Comparison of ENCODE assay signal across 1 mouse cellular context in the genomic region with DNA sequence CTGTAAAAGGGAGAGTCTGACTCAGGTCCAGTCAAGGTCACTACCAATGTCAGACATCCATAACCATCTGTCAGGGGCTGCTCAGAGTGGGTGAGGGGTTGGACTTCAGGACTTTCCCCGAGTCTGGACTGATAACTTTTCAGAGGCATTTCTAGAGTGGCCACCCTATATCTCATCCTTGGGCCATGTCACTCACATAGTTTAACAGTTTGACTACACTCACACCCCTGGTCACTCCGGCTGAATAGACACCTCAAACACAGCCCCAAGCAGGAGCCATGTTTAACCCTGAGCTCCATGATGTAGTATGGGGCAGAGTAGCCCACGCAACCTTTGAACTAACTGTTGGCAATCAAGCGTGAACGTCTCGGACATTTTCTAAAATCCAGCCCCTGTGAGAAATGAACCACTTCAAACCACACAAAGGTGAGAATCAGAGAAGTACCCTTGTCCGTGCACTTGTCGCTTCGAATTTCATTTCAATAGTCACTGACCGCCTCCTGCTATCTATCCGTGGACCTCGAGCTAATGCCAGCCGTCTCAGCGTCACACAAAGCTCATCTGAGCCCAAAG.
TF ChIP-seq lines count a peak whose summit lies in the region.

No protein-coding gene starts in this region.

TF ChIP-seq in MEL, 35 proteins besides CTCF, POLR2A, EP300 and RAD21:
- TF ChIP-seq TAL1 (IDR thresholded peaks at IDR 0.05; ENCODE audit: low read length) (no peak), MEF2A (IDR thresholded peaks at IDR 0.05; ENCODE audit: extremely low read depth, insufficient replicate concordance, low read depth, low read length, poor library complexity, severe bottlenecking) (no peak), TCF12 (IDR thresholded peaks at IDR 0.05; ENCODE audit: low read depth, low read length) (no peak), MYC (IDR thresholded peaks at IDR 0.05; ENCODE audit: low read depth, low read length) (no peak), RCOR1 (IDR thresholded peaks at IDR 0.05; ENCODE audit: low read depth, low read length) (no peak), JUND (IDR thresholded peaks at IDR 0.05; ENCODE audit: low read depth, low read length) (no peak), HCFC1 (IDR thresholded peaks at IDR 0.05; ENCODE audit: low read depth, low read length) (no peak), POLR2AphosphoS5 (IDR thresholded peaks at IDR 0.05; ENCODE audit: borderline replicate concordance, low read depth, low read length) (no peak), MAZ (IDR thresholded peaks at IDR 0.05; ENCODE audit: low read depth, low read length) (no peak), KAT2A (conservative IDR thresholded peaks at IDR 0.05; ENCODE audit: low read depth, low read length) (no peak), ELF1 (IDR thresholded peaks at IDR 0.05; ENCODE audit: low read depth, low read length) (no peak), NELFE (IDR thresholded peaks at IDR 0.05; ENCODE audit: low read depth, low read length) (no peak), BHLHE40 (IDR thresholded peaks at IDR 0.05; ENCODE audit: borderline replicate concordance, low read depth, low read length) (no peak), ZKSCAN1 (IDR thresholded peaks at IDR 0.05; ENCODE audit: low read depth, low read length) (no peak)
